Mouse (Mus musculus) heart, postnatal 0 days (tissue): ENCODE data around the gene Dexi.

Experiments used
- CTCF ChIP-seq: IDR thresholded peaks from 2 replicates; pipeline ENCODE4 v1.5.1; 2016; ENCODE audit warnings: antibody characterized with exemption, control low read depth, low read depth
- EP300 ChIP-seq: IDR thresholded peaks from 2 replicates; pipeline ENCODE4 v1.6.1; 2016; ENCODE audit warnings: antibody characterized with exemption, low read depth

DNA sequence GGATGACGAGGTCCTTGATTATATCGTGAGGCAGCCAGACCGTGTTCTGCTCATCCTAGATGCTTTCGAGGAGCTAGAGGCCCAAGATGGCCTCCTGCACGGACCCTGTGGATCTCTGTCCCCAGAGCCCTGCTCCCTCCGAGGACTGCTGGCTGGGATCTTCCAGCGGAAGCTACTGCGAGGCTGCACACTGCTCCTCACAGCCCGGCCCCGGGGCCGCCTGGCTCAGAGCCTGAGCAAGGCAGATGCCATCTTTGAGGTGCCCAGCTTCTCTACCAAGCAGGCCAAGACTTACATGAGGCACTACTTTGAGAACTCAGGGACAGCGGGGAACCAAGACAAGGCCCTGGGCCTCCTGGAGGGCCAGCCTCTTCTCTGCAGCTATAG, 31.7 kb downstream of the Dexi start:
- TF ChIP-seq CTCF: no peak
- TF ChIP-seq EP300: no peak
